Mouse (Mus musculus) forebrain, embryonic 14.5 days (tissue): ENCODE measurements at regions not wholly inside any gene's neighbourhood (a gene's known extent, or its start where the extent isn't known, plus 50 kb on each side); places are given as distances from the start of the nearest gene placed in this dataset.

ENCODE experiments used
- ATAC-seq: fragments of 200-750 bp; cut with Nextera tagmentation; 2 replicates; pipeline ENCODE4 v1.8.0; 2017; ENCODE audit warnings: mild to moderate bottlenecking, moderate library complexity
- DNase-seq: peaks from one replicate; pipeline ENCODE4 v3.0.0-alpha.2; 2015; ENCODE audit warnings: low spot score
- H3K27ac ChIP-seq: fragments of 300-500 bp; sonication (generic); 2 replicates; pipeline ENCODE4 v1.5.1; 2014; ENCODE audit warnings: low read depth, mild to moderate bottlenecking, control low read depth, low read length, moderate library complexity
- H3K27me3 ChIP-seq: fragments of 300-500 bp; sonication (generic); replicated peaks from 2 replicates; pipeline ENCODE4 v1.6.1; 2014; ENCODE audit warnings: low read length, control low read depth, mixed read lengths; ENCODE audit not compliant: control insufficient read depth, insufficient read depth
- H3K36me3 ChIP-seq: fragments of 300-500 bp; sonication (generic); 2 replicates; pipeline ENCODE4 v1.6.1; 2014; ENCODE audit warnings: low read length, control low read depth; ENCODE audit not compliant: control insufficient read depth, insufficient read depth
- H3K4me1 ChIP-seq: fragments of 300-500 bp; sonication (generic); 2 replicates; pipeline ENCODE4 v1.6.1; 2014; ENCODE audit warnings: antibody characterized with exemption, low read length, control low read depth; ENCODE audit not compliant: control insufficient read depth, insufficient read depth
- H3K4me2 ChIP-seq: fragments of 300-500 bp; sonication (generic); 2 replicates; pipeline ENCODE4 v1.6.1; 2014; ENCODE audit warnings: mild to moderate bottlenecking, control low read depth, low read length
- H3K4me3 ChIP-seq: fragments of 300-500 bp; sonication (generic); 2 replicates; pipeline ENCODE4 v1.5.1; 2014; ENCODE audit warnings: low read depth, low read length, control low read depth
- H3K9ac ChIP-seq: fragments of 300-500 bp; sonication (generic); 2 replicates; pipeline ENCODE4 v1.6.1; 2014; ENCODE audit warnings: mild to moderate bottlenecking, low read length, control low read depth, moderate library complexity
- H3K9me3 ChIP-seq: fragments of 300-500 bp; sonication (generic); replicated peaks from 2 replicates; pipeline ENCODE4 v1.6.1; 2016; ENCODE audit warnings: low read length, control low read depth, mixed read lengths; ENCODE audit not compliant: control insufficient read depth
- WGBS: fragments of 180-500 bp; shearing (Covaris S2); extraction: QIAGEN DNeasy Blood & Tissue Kit; methylation state at CpG from one replicate; pipeline ENCODE4 v1.1.7; 2014; 5-methylcytosine and 5-hydroxymethylcytosine counted together

- DNase-seq: no peak
- Histone ChIP-seq H3K4me2 (no peak overlapping the region), H3K9me3 (0 out of 2 replicates have a peak, but pooled peaks cover 2% of the 10 kb centered on the region), H3K4me1 (no peaks in the 10 kb centered on the region), H3K4me3 (no peak overlapping the region), H3K36me3 (no peaks in the 10 kb centered on the region), H3K9ac (no peak overlapping the region), H3K27me3 (no peaks in the 10 kb centered on the region), H3K27ac (no peak overlapping the region)
- WGBS: 85% methylated on average over 4 of the region's 4 CpGs
- ATAC-seq: no peak
These were observed 308.6 kb upstream of the Hs6st1 start for GRCm38 (mm10) chr1:35759600-35759999.

GRCm38 (mm10) chr1:35763051-35763450, 305.1 kb upstream of the Hs6st1 start:
- Histone ChIP-seq H3K27ac (no peak overlapping the region), H3K27me3 (no peaks in the 10 kb centered on the region), H3K9me3 (no peaks in the 10 kb centered on the region), H3K4me3 (no peak overlapping the region), H3K9ac (no peak overlapping the region), H3K4me1 (no peaks in the 10 kb centered on the region), H3K36me3 (no peaks in the 10 kb centered on the region), H3K4me2 (no peak overlapping the region)
- DNase-seq: no peak
- WGBS: 90% methylated on average over 9 of the region's 9 CpGs
- ATAC-seq: no peak

- Histone ChIP-seq H3K36me3 (no peaks in the 10 kb centered on the region), H3K4me2 (no peak overlapping the region), H3K9me3 (no peaks in the 10 kb centered on the region), H3K4me1 (no peaks in the 10 kb centered on the region), H3K4me3 (no peak overlapping the region), H3K9ac (no peak overlapping the region), H3K27me3 (no peaks in the 10 kb centered on the region), H3K27ac (no peak overlapping the region)
- 88% methylated on average over 10 of the region's 10 CpGs for WGBS
- ATAC-seq (no peak), DNase-seq (no peak)
These were observed 304.7 kb upstream of the Hs6st1 start for GRCm38 (mm10) chr1:35763456-35763855.

- ATAC-seq (no peak), DNase-seq (no peak)
- Histone ChIP-seq H3K4me1 (no peaks in the 10 kb centered on the region), H3K4me3 (no peak overlapping the region), H3K27ac (no peak overlapping the region), H3K27me3 (no peaks in the 10 kb centered on the region), H3K4me2 (no peak overlapping the region), H3K9me3 (no peaks in the 10 kb centered on the region), H3K36me3 (no peaks in the 10 kb centered on the region), H3K9ac (no peak overlapping the region)
- WGBS: 82% methylated on average over 1 of the region's 1 CpGs
These were observed 304.1 kb upstream of the Hs6st1 start for GRCm38 (mm10) chr1:35764068-35764467.

GRCm38 (mm10) chr1:35765692-35766091, 302.5 kb upstream of the Hs6st1 start:
- 83% methylated on average over 4 of the region's 4 CpGs for WGBS
- ATAC-seq (no peak), DNase-seq (no peak)

GRCm38 (mm10) chr1:35766271-35766670, 301.9 kb upstream of the Hs6st1 start:
- Histone ChIP-seq H3K27ac (no peak overlapping the region), H3K9me3 (no peaks in the 10 kb centered on the region), H3K4me1 (no peaks in the 10 kb centered on the region), H3K4me2 (no peak overlapping the region), H3K36me3 (no peaks in the 10 kb centered on the region), H3K4me3 (no peak overlapping the region), H3K27me3 (no peaks in the 10 kb centered on the region), H3K9ac (no peak overlapping the region)
- WGBS: 92% methylated on average over 5 of the region's 5 CpGs
- ATAC-seq (no peak), DNase-seq (no peak)

More at GRCm38 (mm10) chr1:35765692-35766091, 302.5 kb upstream of the Hs6st1 start:
- Histone ChIP-seq H3K9me3 (no peaks in the 10 kb centered on the region), H3K4me3 (no peak overlapping the region), H3K27ac (no peak overlapping the region), H3K4me2 (no peak overlapping the region), H3K4me1 (no peaks in the 10 kb centered on the region), H3K27me3 (no peaks in the 10 kb centered on the region), H3K9ac (no peak overlapping the region), H3K36me3 (no peaks in the 10 kb centered on the region)

- no peak for DNase-seq
- no peaks in the 10 kb centered on the region for H3K9me3 ChIP-seq
- H3K4me2 ChIP-seq: no peak overlapping the region
- no peak overlapping the region for H3K27ac ChIP-seq
- no peak overlapping the region for H3K9ac ChIP-seq
- 87% methylated on average over 6 of the region's 6 CpGs for WGBS
- no peaks in the 10 kb centered on the region for H3K4me1 ChIP-seq
- no peak overlapping the region for H3K4me3 ChIP-seq
- H3K36me3 ChIP-seq: no peaks in the 10 kb centered on the region
- no peak for ATAC-seq
- H3K27me3 ChIP-seq: no peaks in the 10 kb centered on the region
These were observed 295.6 kb upstream of the Hs6st1 start for GRCm38 (mm10) chr1:35772567-35772966.

GRCm38 (mm10) chr1:35774566-35774965, 293.6 kb upstream of the Hs6st1 start:
- Histone ChIP-seq H3K4me1 (no peaks in the 10 kb centered on the region), H3K36me3 (no peaks in the 10 kb centered on the region), H3K4me2 (no peak overlapping the region), H3K27ac (no peak overlapping the region), H3K27me3 (no peaks in the 10 kb centered on the region), H3K9ac (no peak overlapping the region), H3K9me3 (no peaks in the 10 kb centered on the region), H3K4me3 (no peak overlapping the region)
- no peak for DNase-seq
- ATAC-seq: no peak
- 87% methylated on average over 2 of the region's 2 CpGs for WGBS

GRCm38 (mm10) chr1:35782668-35783067, 285.5 kb upstream of the Hs6st1 start:
- H3K27ac ChIP-seq: no peak overlapping the region
- no peaks in the 10 kb centered on the region for H3K4me1 ChIP-seq
- WGBS: 93% methylated on average over 2 of the region's 2 CpGs
- no peaks in the 10 kb centered on the region for H3K36me3 ChIP-seq
- H3K4me3 ChIP-seq: no peak overlapping the region
- H3K27me3 ChIP-seq: no peaks in the 10 kb centered on the region
- H3K9me3 ChIP-seq: no peaks in the 10 kb centered on the region
- no peak overlapping the region for H3K4me2 ChIP-seq
- DNase-seq: no peak
- ATAC-seq: no peak
- no peak overlapping the region for H3K9ac ChIP-seq
